Mouse (Mus musculus): ENCODE measurements around the gene Tubd1.

Tubd1 gene

DNA sequence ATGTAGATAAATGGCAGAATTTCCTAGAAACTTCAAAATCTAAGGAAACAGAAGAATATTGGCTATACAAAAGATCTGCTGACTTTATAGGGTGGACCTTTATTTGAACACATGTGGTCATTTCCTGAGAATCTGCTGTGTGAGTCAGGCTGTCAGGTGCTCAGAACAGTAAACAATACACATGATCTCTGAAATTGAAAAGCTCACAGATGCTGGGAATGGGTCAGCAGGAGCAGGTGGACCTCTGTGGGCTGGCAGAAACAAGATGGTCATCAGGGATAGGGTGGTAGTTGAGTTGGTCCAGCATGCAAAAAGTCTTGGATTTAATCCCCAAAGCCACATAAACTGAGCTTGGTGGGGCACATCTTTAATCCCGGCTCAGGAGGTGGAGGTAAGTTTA lies 53.8 kb downstream of the Tubd1 start:
- DNase-seq (ENCODE audit: low spot score), result no peak

- no peak for DNase-seq (ENCODE audit: low spot score)
Measured at GRCm38 (mm10) chr11:86599378-86600208, 54.8 kb downstream of the Tubd1 start.

DNA sequence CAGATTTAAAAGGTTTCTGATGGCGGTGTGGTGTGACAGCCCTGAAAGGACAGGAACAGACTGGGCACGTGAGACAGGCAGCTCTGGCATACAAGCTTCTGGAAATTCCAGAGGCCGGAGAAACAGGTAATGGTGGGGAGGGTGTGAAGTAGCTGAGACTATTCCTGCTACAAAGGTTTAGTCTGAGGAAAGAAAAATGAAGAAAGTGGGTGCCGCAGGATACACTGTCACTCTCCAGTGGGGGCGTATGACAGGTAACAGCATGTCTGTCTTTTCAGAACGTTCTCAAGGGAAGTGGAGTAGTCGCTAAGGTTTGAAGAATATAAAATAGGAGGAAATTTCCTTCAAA lies 55.4 kb downstream of the Tubd1 start:
- DNase-seq (ENCODE audit: low spot score), result no peak

DNA sequence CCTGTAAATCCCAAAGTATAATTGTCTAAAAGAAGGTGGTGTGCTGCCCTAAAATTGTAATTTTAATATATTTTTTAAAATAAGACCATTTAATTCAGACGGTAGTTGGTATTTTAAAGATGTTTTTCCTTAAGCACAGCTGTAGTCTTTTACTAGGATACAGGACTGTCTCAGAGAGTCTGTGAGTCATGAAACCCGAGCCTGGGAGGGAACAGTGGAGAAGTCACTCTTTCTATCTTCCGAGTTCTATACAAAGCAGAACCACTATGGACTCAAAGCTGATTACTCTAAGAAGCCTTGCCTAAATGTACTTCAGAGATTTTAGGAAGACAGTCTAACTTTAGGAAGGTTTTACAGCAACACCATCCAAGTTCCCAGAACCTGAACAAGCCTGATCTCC lies 57.3 kb downstream of the Tubd1 start:
- no peak for DNase-seq (ENCODE audit: low spot score)

DNA sequence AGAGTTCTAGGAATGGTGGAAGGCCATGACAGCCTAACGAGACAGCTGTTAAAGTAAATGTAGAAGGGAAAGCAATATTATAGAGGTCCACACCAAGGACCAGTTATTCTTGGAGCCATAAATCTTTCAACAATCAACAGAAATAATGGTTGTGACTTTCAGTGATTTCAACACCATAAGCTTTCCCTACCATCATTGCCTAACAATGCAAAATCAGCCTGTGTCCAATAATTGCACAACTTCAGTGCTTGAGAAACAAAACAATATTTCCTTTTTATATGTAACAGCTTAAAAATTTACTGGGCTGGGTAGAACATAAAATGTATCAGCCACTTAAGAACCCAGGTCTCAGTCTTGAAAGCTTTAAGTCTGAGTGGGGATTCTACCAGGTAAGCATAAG lies 58.9 kb downstream of the Tubd1 start:
- no peak for DNase-seq (ENCODE audit: low spot score)

- DNase-seq (ENCODE audit: low spot score), result no peak
Measured at GRCm38 (mm10) chr11:86604289-86604688, 59.5 kb downstream of the Tubd1 start.

GRCm38 (mm10) chr11:86604732-86605520 lies 60.1 kb downstream of the Tubd1 start:
- DNase-seq (ENCODE audit: low spot score), result no peak

DNA sequence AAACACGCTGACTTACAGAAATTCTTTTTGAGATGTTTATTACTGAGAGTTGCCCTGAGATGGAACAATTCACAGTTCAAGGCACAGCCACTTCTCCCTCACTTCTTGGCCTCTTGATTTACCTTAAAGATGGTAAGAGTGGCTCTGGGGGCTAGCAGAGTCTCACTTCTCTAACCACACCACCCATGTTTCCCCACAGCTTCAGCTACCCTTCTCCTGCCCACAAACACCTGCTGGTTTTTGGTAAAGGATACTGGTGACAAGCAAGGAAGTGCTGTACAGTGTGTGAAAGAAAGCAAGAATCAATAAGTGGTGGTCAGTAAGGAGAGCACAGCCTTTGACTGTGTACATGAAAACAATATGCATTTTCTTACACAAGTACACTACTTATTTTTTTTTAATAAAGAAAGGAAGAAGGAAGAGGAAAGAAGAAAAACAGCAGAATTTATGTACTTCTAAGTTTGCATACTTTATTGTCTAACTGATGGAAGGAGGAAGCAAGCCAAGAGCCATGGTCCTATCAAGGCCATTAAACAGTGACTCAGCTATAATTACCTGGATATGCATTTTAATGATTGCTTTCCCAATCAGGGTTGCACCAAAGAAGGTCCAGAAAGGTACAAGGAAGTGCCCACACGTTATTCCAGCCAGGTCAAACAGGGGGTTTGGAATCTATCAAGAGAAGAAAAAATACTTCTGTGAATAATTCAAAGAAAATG lies 62.0 kb downstream of the Tubd1 start:
- no peak for DNase-seq (ENCODE audit: low spot score)

DNA sequence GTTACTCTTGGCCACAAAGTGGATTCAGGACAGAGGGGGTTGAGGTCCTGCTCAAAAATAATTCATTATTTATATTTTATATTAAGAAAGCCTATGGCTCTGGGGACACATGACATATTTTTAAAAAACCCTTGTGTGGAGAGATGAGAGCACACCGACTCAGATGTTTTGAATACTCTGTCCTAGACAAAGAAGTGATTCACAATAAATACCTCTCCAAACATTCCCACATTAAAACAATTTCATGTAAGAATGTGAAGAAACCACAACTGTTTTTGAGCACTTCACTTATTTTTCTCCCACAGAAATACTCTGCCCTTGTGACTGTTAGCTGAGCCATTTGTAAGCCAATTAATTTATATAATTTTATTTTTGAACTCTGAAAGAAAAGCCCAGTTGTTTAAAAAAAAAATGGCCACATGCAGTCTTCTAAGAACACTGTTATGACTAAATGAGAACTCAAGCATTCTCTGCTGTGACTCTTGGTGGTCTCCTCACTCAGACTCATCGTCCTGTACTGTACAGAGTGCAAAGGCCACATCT lies 63.1 kb downstream of the Tubd1 start:
- no peak for DNase-seq (ENCODE audit: low spot score)

GRCm38 (mm10) chr11:86610239-86610638 lies 65.4 kb downstream of the Tubd1 start:
- DNase-seq (ENCODE audit: low spot score), result no peak

GRCm38 (mm10) chr11:86611991-86612390 lies 67.2 kb downstream of the Tubd1 start:
- DNase-seq (ENCODE audit: low spot score), result no peak

- no peak for DNase-seq (ENCODE audit: low spot score)
Measured at GRCm38 (mm10) chr11:86614056-86614530, 69.3 kb downstream of the Tubd1 start.

- no peak for DNase-seq (ENCODE audit: low spot score)
Measured at GRCm38 (mm10) chr11:86614607-86615006, 69.8 kb downstream of the Tubd1 start.
